Mouse (Mus musculus) adrenal gland, postnatal 0 days (tissue): ENCODE results near the gene Gm19410. TPM values are rescaled to one million over a fixed set of nuclear protein-coding genes. Genes with fewer than 3 reads are reported as not detected.

ENCODE experiments used
- microRNA-seq: library from miRNA; unstranded; fragments of <30 nt; microRNA quantifications from one replicate; pipeline ENCODE4, GENCODE M21; 2016; ENCODE audit warnings: borderline replicate concordance; ENCODE audit not compliant: insufficient number of aligned reads
- polyA plus RNA-seq: library from polyadenylated mRNA; unstranded; fragments of >200 nt; fragmentation: Nextera tagmentation; extraction: Ambion mirVana; gene quantifications from 2 replicates; pipeline ENCODE4 v1.2.1, GENCODE M21; 2015

The Gm19410 gene
- not detected in 2 replicates for polyA plus RNA-seq

DNA sequence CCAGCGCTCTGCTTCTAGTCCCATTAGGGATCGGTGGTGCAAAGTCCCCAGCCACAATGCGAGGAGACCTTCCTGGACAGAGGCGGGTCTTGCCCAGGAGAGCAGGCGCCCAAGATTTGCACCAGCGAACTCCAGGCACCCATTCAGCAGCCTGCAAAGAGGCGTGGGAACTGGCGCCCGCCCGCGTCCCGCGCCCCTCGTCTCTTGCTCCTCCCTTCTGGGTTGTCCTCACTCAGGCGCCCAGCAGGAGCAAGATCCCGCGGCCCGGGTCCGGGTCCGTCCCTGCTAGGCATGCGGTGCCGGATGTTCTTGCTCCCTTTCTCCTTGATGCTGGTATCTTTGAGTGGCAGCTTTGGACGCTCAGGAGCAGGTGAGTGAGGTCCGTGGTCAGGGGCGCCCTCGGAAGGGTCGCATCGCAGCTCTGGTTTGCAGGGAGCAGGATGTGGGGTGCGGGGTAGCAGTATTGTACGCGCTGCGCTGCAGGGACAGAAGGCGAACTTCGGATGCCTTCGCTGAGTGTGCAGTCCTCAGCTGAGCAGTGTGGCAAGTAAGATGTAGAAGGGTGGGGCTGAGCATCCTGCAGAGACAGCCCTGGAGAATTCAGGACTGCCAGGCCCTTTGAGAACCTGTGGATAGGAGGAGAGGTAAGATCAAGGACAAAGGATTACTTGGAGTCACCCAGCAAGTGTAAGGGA is at the start of gene Gm19410:
Gene Gm19410 (plus strand): TSS at position 292 of the 695 bp plus-strand sequence.

Small RNA genes within 50 kb of the gene (microRNA-seq; reads per million reads assigned to microRNA genes)
- gene Gm44474 = not detected
